Mouse (Mus musculus): ENCODE data around the gene 4930596D02Rik.

GRCm38 (mm10) chr14:35773306-35773705 is 38.5 kb downstream of the 4930596D02Rik start:
- TF ChIP-seq CTCF (IDR thresholded peaks at IDR 0.05; ENCODE audit: borderline replicate concordance, control insufficient read depth, extremely low read depth, insufficient read depth, low read length, poor library complexity) (no peak), POLR2A (IDR thresholded peaks at IDR 0.05; ENCODE audit: control insufficient read depth, extremely low read depth, insufficient read depth, low read length, poor library complexity) (no peak)
